Mouse (Mus musculus) myocyte (in vitro differentiated cells): Measurements from ENCODE around the gene Gm42791. TPM values are rescaled to one million over a fixed set of nuclear protein-coding genes. Genes with fewer than 3 reads are reported as not detected.

Experiments used
- H3K27me3 ChIP-seq: one replicate; pipeline ENCODE4 v1.6.1; 2011; ENCODE audit not compliant: control insufficient read depth, insufficient read depth, insufficient read length
- H3K36me3 ChIP-seq: one replicate; pipeline ENCODE4 v1.6.1; 2011; ENCODE audit not compliant: control insufficient read depth, insufficient read depth
- H3K4me2 ChIP-seq: one replicate; pipeline ENCODE4 v1.6.1; 2011; ENCODE audit warnings: low read depth, control low read depth
- H3K4me3 ChIP-seq: one replicate; pipeline ENCODE4 v1.5.1; 2011; ENCODE audit warnings: mild to moderate bottlenecking, control low read depth, moderate library complexity
- H3K79me2 ChIP-seq: one replicate; pipeline ENCODE4 v1.6.1; 2011; ENCODE audit not compliant: control insufficient read depth, insufficient read depth
- H3ac ChIP-seq: one replicate; pipeline ENCODE4 v1.6.1; 2011; ENCODE audit not compliant: control insufficient read depth, insufficient read length
- CEBPB ChIP-seq: IDR thresholded peaks from 2 replicates; pipeline ENCODE4 v1.6.1; 2011; ENCODE audit warnings: mild to moderate bottlenecking, moderate library complexity; ENCODE audit not compliant: poor library complexity, insufficient read depth, severe bottlenecking
- E2F4 ChIP-seq: IDR thresholded peaks from one replicate; pipeline ENCODE4 v1.6.1; 2011; ENCODE audit warnings: mild to moderate bottlenecking, control low read depth, moderate library complexity; ENCODE audit not compliant: insufficient read depth
- MAX ChIP-seq: IDR thresholded peaks from one replicate; pipeline ENCODE4 v1.6.1; 2011; ENCODE audit warnings: low read depth, mild to moderate bottlenecking, control low read depth
- MYOD1 ChIP-seq, 3 experiments: IDR thresholded peaks; one replicate each; pipeline ENCODE4 v1.6.1; 2011; ENCODE audit warnings: control low read depth in 2 of 3, low read depth in 2 of 3, mild to moderate bottlenecking in 2 of 3, moderate library complexity in 1 of 3; ENCODE audit not compliant: insufficient read length in 2 of 3, control insufficient read depth in 1 of 3
- MYOG ChIP-seq, 3 experiments: IDR thresholded peaks; one replicate each; pipeline ENCODE4 v1.6.1; 2011; ENCODE audit warnings: control low read depth in 2 of 3, low read depth in 2 of 3, mild to moderate bottlenecking in 2 of 3; ENCODE audit not compliant: insufficient read length in 2 of 3, control insufficient read depth in 1 of 3, insufficient read depth in 1 of 3
- POLR2A ChIP-seq: IDR thresholded peaks from one replicate; pipeline ENCODE4 v1.6.1; 2011; ENCODE audit warnings: low read depth, mild to moderate bottlenecking, control low read depth, moderate library complexity; ENCODE audit not compliant: insufficient read length
- POLR2AphosphoS2 ChIP-seq: IDR thresholded peaks from one replicate; pipeline ENCODE4 v1.6.1; 2011; ENCODE audit warnings: low read depth, control low read depth; ENCODE audit not compliant: insufficient read length
- REST ChIP-seq: IDR thresholded peaks from one replicate; pipeline ENCODE4 v1.6.1; 2011; ENCODE audit warnings: mild to moderate bottlenecking, control low read depth, moderate library complexity; ENCODE audit not compliant: insufficient read depth, insufficient read length
- SRF ChIP-seq: IDR thresholded peaks from one replicate; pipeline ENCODE4 v1.6.1; 2011; ENCODE audit warnings: low read depth; ENCODE audit not compliant: control insufficient read depth, insufficient read length
- TCF12 ChIP-seq: IDR thresholded peaks from one replicate; pipeline ENCODE4 v1.6.1; 2011; ENCODE audit warnings: mild to moderate bottlenecking, control low read depth; ENCODE audit not compliant: poor library complexity, insufficient read depth, severe bottlenecking
- TCF3 ChIP-seq: IDR thresholded peaks from one replicate; pipeline ENCODE4 v1.6.1; 2011; ENCODE audit warnings: low read depth, control low read depth; ENCODE audit not compliant: insufficient read length
- USF1 ChIP-seq: IDR thresholded peaks from one replicate; pipeline ENCODE4 v1.6.1; 2011; ENCODE audit warnings: low read depth, mild to moderate bottlenecking, control low read depth, moderate library complexity
- polyA plus RNA-seq: library from polyadenylated mRNA; unstranded; fragments of >200 nt; fragmentation: generic; extraction: Trizol; gene quantifications from one replicate; pipeline ENCODE4 v1.2.1, GENCODE M21; 2012; ENCODE audit warnings: missing spikeins

Gm42791 gene
- polyA plus RNA-seq, 1 experiment: 0.11 TPM

DNA sequence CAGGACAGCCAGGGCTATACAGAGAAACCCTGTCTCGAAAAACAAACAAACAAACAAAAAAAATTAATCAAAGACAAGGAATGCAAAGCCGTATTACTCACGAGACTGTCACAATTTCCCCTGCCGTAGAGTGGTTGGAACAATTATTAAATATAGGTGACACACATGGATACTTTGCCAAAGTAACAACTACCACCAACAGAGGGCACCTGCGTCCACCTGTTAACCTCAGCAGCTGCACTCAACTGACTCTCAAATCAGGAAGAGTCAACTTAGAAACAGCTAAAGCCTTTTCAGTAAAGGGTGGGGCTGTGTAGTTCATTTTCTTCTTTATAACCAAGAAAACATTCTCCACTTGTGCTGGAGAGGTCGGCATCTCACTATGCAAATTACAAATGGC is 90.1 kb downstream of the Gm42791 start:
- TF ChIP-seq MYOD1 (IDR thresholded peaks at IDR 0.05; ENCODE audit: control insufficient read depth in 1 of 3, insufficient read length in 2 of 3, low read depth in 2 of 3): peak in 1 of 3 experiments; percentile 7
- no peak for TF ChIP-seq POLR2AphosphoS2
- no peak overlapping the region for H3K4me3 ChIP-seq
- no peaks in the 10 kb centered on the region for H3K79me2 ChIP-seq
- H3ac ChIP-seq: no peak overlapping the region
- H3K27me3 ChIP-seq: no peaks in the 10 kb centered on the region
- no peak overlapping the region for H3K4me2 ChIP-seq
- peaks cover 7% of the 10 kb centered on the region for H3K36me3 ChIP-seq

DNA sequence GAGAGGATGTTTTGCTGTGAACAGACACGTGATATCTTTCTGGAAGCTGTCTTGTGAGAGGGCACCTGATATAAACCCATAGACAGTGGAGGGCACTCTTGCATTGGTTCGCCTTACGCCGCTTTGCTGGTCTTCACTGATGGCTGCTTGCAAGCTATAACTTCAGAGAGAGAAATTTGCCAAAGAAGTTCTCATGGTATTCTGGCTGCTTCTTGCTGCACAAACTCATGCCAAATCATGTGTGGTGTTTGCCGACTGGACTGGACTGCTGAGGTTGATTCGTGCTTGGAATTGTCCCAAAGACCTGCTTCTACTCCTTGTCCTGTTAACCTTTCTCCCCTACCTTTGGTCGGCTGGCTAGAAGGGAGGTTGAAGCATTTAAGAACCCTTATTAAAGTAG is 95.6 kb downstream of the Gm42791 start:
- Histone ChIP-seq H3K4me3 (no peak overlapping the region), H3K79me2 (no peaks in the 10 kb centered on the region), H3K36me3 (peaks cover 7% of the 10 kb centered on the region), H3K27me3 (no peaks in the 10 kb centered on the region), H3ac (no peak overlapping the region), H3K4me2 (no peak overlapping the region)
- TF ChIP-seq SRF (no peak), MAX (no peak), CEBPB (no peak), MYOD1 (IDR thresholded peaks at IDR 0.05; ENCODE audit: control insufficient read depth in 1 of 3, insufficient read length in 2 of 3, low read depth in 2 of 3) (no peak), POLR2AphosphoS2 (no peak)

DNA sequence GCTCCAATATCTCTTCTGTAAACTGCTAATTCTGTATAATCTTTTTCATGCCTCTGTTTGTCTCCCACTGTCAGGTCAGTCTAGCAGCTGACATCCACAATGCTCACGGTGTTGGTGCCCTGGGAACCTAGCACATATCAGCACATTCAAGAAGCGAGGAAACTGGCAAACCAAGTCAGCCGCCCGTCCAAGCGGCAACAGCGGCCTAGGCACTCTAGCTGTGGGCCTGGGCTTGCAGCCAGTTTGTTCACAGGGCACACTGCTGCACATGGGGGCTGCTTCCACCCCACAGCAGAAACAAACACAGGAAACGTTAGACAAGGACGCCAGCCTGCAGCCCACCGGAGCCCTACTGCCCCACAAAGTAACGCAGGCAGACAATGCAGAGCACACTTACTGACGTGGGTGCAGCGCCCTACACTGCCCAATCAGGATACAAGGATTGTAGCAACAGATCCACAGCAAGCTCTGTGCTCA is 97.0 kb downstream of the Gm42791 start:
- Histone ChIP-seq H3ac (no peak overlapping the region), H3K4me2 (no peak overlapping the region), H3K79me2 (no peaks in the 10 kb centered on the region), H3K27me3 (no peaks in the 10 kb centered on the region), H3K36me3 (peaks cover 3% of the 10 kb centered on the region), H3K4me3 (no peak overlapping the region)
- TF ChIP-seq CEBPB (no peak), TCF12 (no peak), E2F4 (no peak), REST (no peak)

DNA sequence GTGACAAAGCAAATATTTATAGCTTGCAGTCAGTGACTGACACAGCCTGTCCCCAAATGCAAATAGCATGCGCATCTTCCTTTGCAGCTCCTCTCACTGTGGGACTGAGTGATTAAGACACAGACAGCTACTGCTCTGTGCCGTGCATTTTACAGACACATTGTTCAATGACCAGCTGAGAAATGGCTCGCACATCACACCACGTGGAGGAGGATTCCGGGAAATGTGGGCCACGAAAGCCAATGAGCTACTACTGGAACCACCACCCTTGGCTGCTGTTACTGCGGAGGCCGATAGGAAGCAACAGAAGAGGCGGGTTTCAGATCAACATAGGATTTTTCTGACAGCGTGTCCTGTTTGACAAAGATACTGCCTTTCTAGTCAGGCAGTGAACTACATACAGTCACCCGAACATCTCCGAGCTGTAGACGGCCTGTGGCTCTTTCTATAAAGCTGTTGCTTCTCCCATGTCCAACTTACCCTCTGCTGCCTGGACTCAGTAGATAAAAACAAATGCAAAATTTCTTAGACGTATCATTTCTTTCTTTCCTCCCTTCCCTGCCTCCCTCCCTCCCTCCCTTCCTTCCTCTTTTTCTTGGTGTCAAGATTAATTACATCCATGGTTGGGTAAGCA is 97.8 kb downstream of the Gm42791 start:
- Histone ChIP-seq H3K4me2 (no peak overlapping the region), H3ac (no peak overlapping the region), H3K27me3 (no peaks in the 10 kb centered on the region), H3K79me2 (no peaks in the 10 kb centered on the region), H3K36me3 (peaks cover 11% of the 10 kb centered on the region), H3K4me3 (no peak overlapping the region)
- TF ChIP-seq MYOG (IDR thresholded peaks at IDR 0.05; ENCODE audit: control insufficient read depth in 1 of 3, insufficient read depth in 1 of 3, insufficient read length in 2 of 3, low read depth in 2 of 3): no peak
- TF ChIP-seq MYOD1 (IDR thresholded peaks at IDR 0.05; ENCODE audit: control insufficient read depth in 1 of 3, insufficient read length in 2 of 3, low read depth in 2 of 3): no peak
- TF ChIP-seq TCF3: no peak
- no peak for TF ChIP-seq SRF
- no peak for TF ChIP-seq CEBPB
- TF ChIP-seq TCF12: no peak

DNA sequence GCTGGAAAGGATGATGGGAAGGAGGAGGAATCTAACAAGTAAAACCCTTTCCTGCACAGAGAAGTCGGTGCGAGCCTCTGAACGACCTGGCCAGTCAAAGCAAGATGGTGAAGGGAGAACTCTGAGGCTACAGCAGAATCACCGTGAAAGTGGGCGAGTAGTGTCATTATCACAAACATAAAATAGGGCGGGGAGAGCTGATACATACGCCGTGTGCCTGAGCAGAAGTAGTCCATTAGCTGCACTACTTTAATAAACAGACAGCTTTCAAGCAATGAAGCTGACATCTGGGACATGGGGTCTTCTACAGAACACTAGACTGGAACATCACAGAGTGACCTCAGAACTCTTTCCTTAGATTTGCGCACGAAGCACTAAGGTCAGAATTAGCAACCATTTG is 98.4 kb downstream of the Gm42791 start:
- TF ChIP-seq E2F4: no peak
- no peak for TF ChIP-seq CEBPB
- TF ChIP-seq POLR2A: no peak
- no peak for TF ChIP-seq TCF12
- no peaks in the 10 kb centered on the region for H3K79me2 ChIP-seq
- H3K4me3 ChIP-seq: no peak overlapping the region
- peaks cover 12% of the 10 kb centered on the region for H3K36me3 ChIP-seq
- no peak overlapping the region for H3ac ChIP-seq
- H3K27me3 ChIP-seq: no peaks in the 10 kb centered on the region
- no peak overlapping the region for H3K4me2 ChIP-seq

DNA sequence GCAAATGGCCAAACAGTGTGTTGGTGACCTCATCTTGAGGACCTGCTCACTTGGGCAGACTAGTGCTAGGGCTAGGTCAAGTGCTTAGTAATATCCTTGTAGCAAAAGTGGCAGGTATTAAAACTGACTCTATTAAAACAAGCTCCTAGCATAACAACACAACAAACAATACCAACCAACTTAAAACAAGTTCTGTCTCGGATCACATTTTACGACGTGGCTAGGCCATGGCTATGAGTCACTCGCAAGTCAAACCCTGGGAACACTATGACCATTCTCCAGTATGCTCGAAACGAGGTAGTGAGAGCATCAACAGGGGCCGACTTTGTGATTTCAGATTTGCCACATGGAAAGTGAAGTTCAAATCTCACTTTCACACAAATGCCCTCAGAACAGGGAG is 99.1 kb downstream of the Gm42791 start:
- H3K36me3 ChIP-seq: peaks cover 16% of the 10 kb centered on the region
- no peak overlapping the region for H3ac ChIP-seq
- H3K27me3 ChIP-seq: no peaks in the 10 kb centered on the region
- H3K4me2 ChIP-seq: peak overlapping the region; percentile 92
- H3K79me2 ChIP-seq: no peaks in the 10 kb centered on the region
- no peak overlapping the region for H3K4me3 ChIP-seq
- TF ChIP-seq MYOD1 (IDR thresholded peaks at IDR 0.05; ENCODE audit: control insufficient read depth in 1 of 3, insufficient read length in 2 of 3, low read depth in 2 of 3) (no peak), POLR2AphosphoS2 (no peak), MAX (no peak), MYOG (IDR thresholded peaks at IDR 0.05; ENCODE audit: control insufficient read depth in 1 of 3, insufficient read depth in 1 of 3, insufficient read length in 2 of 3, low read depth in 2 of 3) (no peak), USF1 (no peak), REST (no peak), E2F4 (no peak), CEBPB (no peak), TCF3 (no peak), POLR2A (no peak), TCF12 (no peak), SRF (no peak)
